Mouse (Mus musculus) midbrain, embryonic 11.5 days (tissue): ENCODE data around the gene Lrpap1. TPM values are rescaled to one million over a fixed set of nuclear protein-coding genes. Genes with fewer than 3 reads are reported as not detected.

Source experiments
- ATAC-seq: fragments of 200-750 bp; cut with Nextera tagmentation; 2 replicates; pipeline ENCODE4 v1.8.0; 2017; ENCODE audit warnings: moderate TSS enrichment, moderate library complexity; ENCODE audit not compliant: low FRiP score
- DNase-seq: peaks from one replicate; pipeline ENCODE4 v3.0.0; 2015; ENCODE audit warnings: low spot score; ENCODE audit errors: missing footprints
- H3K27ac ChIP-seq: fragments of 300-500 bp; sonication (generic); 2 replicates; pipeline ENCODE4 v1.5.1; 2014; ENCODE audit warnings: low read depth, low read length
- H3K27me3 ChIP-seq: fragments of 300-500 bp; sonication (generic); 2 replicates; pipeline ENCODE4 v1.6.1; 2014; ENCODE audit warnings: mild to moderate bottlenecking, low read length, moderate library complexity, mixed read lengths; ENCODE audit not compliant: control insufficient read depth, insufficient read depth
- H3K36me3 ChIP-seq: fragments of 300-500 bp; sonication (generic); 2 replicates; pipeline ENCODE4 v1.6.1; 2014; ENCODE audit warnings: mild to moderate bottlenecking, low read length, moderate library complexity, mixed read lengths; ENCODE audit not compliant: control insufficient read depth, insufficient read depth
- H3K4me1 ChIP-seq: fragments of 300-500 bp; sonication (generic); 2 replicates; pipeline ENCODE4 v1.6.1; 2014; ENCODE audit warnings: low read length; ENCODE audit not compliant: control insufficient read depth, insufficient read depth
- H3K4me2 ChIP-seq: fragments of 300-500 bp; sonication (generic); 2 replicates; pipeline ENCODE4 v1.6.1; 2014; ENCODE audit warnings: mild to moderate bottlenecking, moderate library complexity
- H3K4me3 ChIP-seq: fragments of 300-500 bp; sonication (generic); 2 replicates; pipeline ENCODE4 v1.5.1; 2014; ENCODE audit warnings: low read depth, low read length
- H3K9ac ChIP-seq: fragments of 300-500 bp; sonication (generic); 2 replicates; pipeline ENCODE4 v1.6.1; 2014; ENCODE audit warnings: low read length
- H3K9me3 ChIP-seq: fragments of 300-500 bp; sonication (generic); 2 replicates; pipeline ENCODE4 v1.6.1; 2016; ENCODE audit warnings: low read length; ENCODE audit not compliant: control insufficient read depth
- WGBS: fragments of 180-500 bp; shearing (Covaris S2); extraction: QIAGEN DNeasy Blood & Tissue Kit; methylation state at CpG from one replicate; pipeline ENCODE4 v1.1.7; 2014; 5-methylcytosine and 5-hydroxymethylcytosine counted together
- polyA plus RNA-seq: library from polyadenylated mRNA; unstranded; fragments of >200 nt; fragmentation: Nextera tagmentation; extraction: Ambion mirVana; gene quantifications from 2 replicates; pipeline ENCODE4 v1.2.1, GENCODE M21; 2014

Gene Lrpap1
- polyA plus RNA-seq, 1 experiment from 2014 or later = 95.5 TPM

GRCm38 (mm10) chr5:35073992-35074391, 31.6 kb downstream of the Lrpap1 start:
- Histone ChIP-seq H3K4me2 (no peak overlapping the region), H3K27ac (no peak overlapping the region)
- no peak for ATAC-seq

GRCm38 (mm10) chr5:35073235-35073634, 32.3 kb downstream of the Lrpap1 start:
- no peaks in the 10 kb centered on the region for H3K36me3 ChIP-seq
- H3K4me1 ChIP-seq = no peaks in the 10 kb centered on the region
- ATAC-seq = no peak
- H3K9me3 ChIP-seq = no peaks in the 10 kb centered on the region
- no peak overlapping the region for H3K27ac ChIP-seq
- DNase-seq = no peak
- no peak overlapping the region for H3K4me2 ChIP-seq
- H3K27me3 ChIP-seq = no peaks in the 10 kb centered on the region
- WGBS = 85% methylated on average over 11 of the region's 11 CpGs
- no peak overlapping the region for H3K9ac ChIP-seq
- H3K4me3 ChIP-seq = no peak overlapping the region

More at GRCm38 (mm10) chr5:35073992-35074391, 31.6 kb downstream of the Lrpap1 start:
- Histone ChIP-seq H3K36me3 (no peaks in the 10 kb centered on the region), H3K9me3 (no peaks in the 10 kb centered on the region), H3K4me3 (no peak overlapping the region), H3K9ac (no peak overlapping the region), H3K4me1 (no peaks in the 10 kb centered on the region), H3K27me3 (no peaks in the 10 kb centered on the region)
- 78% methylated on average over 9 of the region's 9 CpGs for WGBS
- no peak for DNase-seq

- Histone ChIP-seq H3K27ac (no peak overlapping the region), H3K36me3 (no peaks in the 10 kb centered on the region), H3K4me2 (no peak overlapping the region), H3K4me3 (no peak overlapping the region), H3K27me3 (no peaks in the 10 kb centered on the region), H3K9ac (no peak overlapping the region), H3K4me1 (no peaks in the 10 kb centered on the region), H3K9me3 (no peaks in the 10 kb centered on the region)
- ATAC-seq (no peak), DNase-seq (no peak)
- whole genome bisulfite sequencing = 93% methylated on average over 6 of the region's 6 CpGs
Observed at GRCm38 (mm10) chr5:35071855-35072254, 33.7 kb downstream of the Lrpap1 start.

- H3K4me1 ChIP-seq = no peaks in the 10 kb centered on the region
- no peaks in the 10 kb centered on the region for H3K9me3 ChIP-seq
- H3K27ac ChIP-seq = no peak overlapping the region
- ATAC-seq (no peak), DNase-seq (no peak)
- no peaks in the 10 kb centered on the region for H3K27me3 ChIP-seq
- H3K4me2 ChIP-seq = no peak overlapping the region
- H3K4me3 ChIP-seq = no peak overlapping the region
- H3K9ac ChIP-seq = no peak overlapping the region
- 73% methylated on average over 7 of the region's 7 CpGs for WGBS
- H3K36me3 ChIP-seq = no peaks in the 10 kb centered on the region
Observed at GRCm38 (mm10) chr5:35070953-35071352, 34.6 kb downstream of the Lrpap1 start.

- Histone ChIP-seq H3K27me3 (no peaks in the 10 kb centered on the region), H3K4me2 (no peak overlapping the region), H3K4me1 (no peaks in the 10 kb centered on the region), H3K4me3 (no peak overlapping the region), H3K9me3 (no peaks in the 10 kb centered on the region), H3K36me3 (no peaks in the 10 kb centered on the region), H3K27ac (no peak overlapping the region), H3K9ac (no peak overlapping the region)
- no peak for DNase-seq
- WGBS = 91% methylated on average over 8 of the region's 8 CpGs
- no peak for ATAC-seq
Observed at GRCm38 (mm10) chr5:35070314-35070713, 35.3 kb downstream of the Lrpap1 start.

- Histone ChIP-seq H3K4me3 (no peak overlapping the region), H3K9ac (no peak overlapping the region), H3K36me3 (no peaks in the 10 kb centered on the region), H3K9me3 (no peaks in the 10 kb centered on the region), H3K4me2 (no peak overlapping the region), H3K4me1 (no peaks in the 10 kb centered on the region), H3K27me3 (no peaks in the 10 kb centered on the region), H3K27ac (no peak overlapping the region)
- WGBS = 87% methylated on average over 2 of the region's 2 CpGs
- DNase-seq (no peak), ATAC-seq (no peak)
Observed at GRCm38 (mm10) chr5:35069841-35070240, 35.7 kb downstream of the Lrpap1 start.

- Histone ChIP-seq H3K4me3 (no peak overlapping the region), H3K4me2 (no peak overlapping the region), H3K27ac (no peak overlapping the region), H3K9ac (no peak overlapping the region), H3K4me1 (peaks cover 5% of the 10 kb centered on the region; the same call in 1 of the 2 replicates), H3K36me3 (no peaks in the 10 kb centered on the region), H3K9me3 (no peaks in the 10 kb centered on the region), H3K27me3 (peaks cover 16% of the 10 kb centered on the region)
- WGBS = 64% methylated on average over 3 of the region's 3 CpGs
- ATAC-seq (no peak), DNase-seq (no peak)
Observed at GRCm38 (mm10) chr5:35060098-35060497, 45.5 kb downstream of the Lrpap1 start.

- Histone ChIP-seq H3K27me3 (peaks cover 16% of the 10 kb centered on the region), H3K27ac (no peak overlapping the region), H3K4me3 (no peak overlapping the region), H3K4me2 (no peak overlapping the region), H3K36me3 (no peaks in the 10 kb centered on the region), H3K9me3 (no peaks in the 10 kb centered on the region), H3K4me1 (peaks cover 5% of the 10 kb centered on the region; the same call in 1 of the 2 replicates), H3K9ac (no peak overlapping the region)
- ATAC-seq (no peak), DNase-seq (no peak)
- 59% methylated on average over 1 of the region's 1 CpGs for WGBS
Observed at GRCm38 (mm10) chr5:35058216-35058615, 47.4 kb downstream of the Lrpap1 start.

- Histone ChIP-seq H3K27ac (no peak overlapping the region), H3K9ac (no peak overlapping the region), H3K4me3 (peak overlapping the region; percentile 50), H3K27me3 (peaks cover 16% of the 10 kb centered on the region), H3K36me3 (no peaks in the 10 kb centered on the region), H3K4me2 (peak overlapping the region; percentile 89), H3K4me1 (peaks cover 5% of the 10 kb centered on the region; the same call in 1 of the 2 replicates), H3K9me3 (no peaks in the 10 kb centered on the region)
- no peak for ATAC-seq
- WGBS = 25% methylated on average over 4 of the region's 4 CpGs
- DNase-seq = peak; percentile 87
Observed at GRCm38 (mm10) chr5:35057582-35057981, 48.0 kb downstream of the Lrpap1 start.
